Mouse (Mus musculus) MEL (cell line): ENCODE measurements around the gene Nek4. TPM values are rescaled to one million over a fixed set of nuclear protein-coding genes. Genes with fewer than 3 reads are reported as not detected.

ENCODE experiments used
- DNase-seq: peaks from one replicate; pipeline ENCODE4 v3.0.0; 2011; ENCODE audit warnings: low read depth, low spot score
- H3K27ac ChIP-seq: 2 replicates; pipeline ENCODE4 v1.5.1; 2012; ENCODE audit warnings: low read depth, mild to moderate bottlenecking, control low read depth, low read length, moderate library complexity; ENCODE audit not compliant: control insufficient read depth
- H3K27me3 ChIP-seq, 2 experiments: fragments of 150-350 bp in 1 of 2; sonication (generic) in 1 of 2; 2 replicates each; pipeline ENCODE4 v1.6.1; 2012; ENCODE audit warnings: low read length in 2 of 2, mild to moderate bottlenecking in 2 of 2, improper control_type of control experiment in 1 of 2, moderate library complexity in 1 of 2; ENCODE audit not compliant: insufficient read depth in 2 of 2, control insufficient read depth in 1 of 2
- H3K36me3 ChIP-seq, 2 experiments: 2 replicates each; pipeline ENCODE4 v1.6.1; 2012 to 2014; ENCODE audit warnings: low read length in 2 of 2, improper control_type of control experiment in 1 of 2, inconsistent platforms in 1 of 2, mild to moderate bottlenecking in 1 of 2; ENCODE audit not compliant: insufficient read depth in 2 of 2, control insufficient read depth in 1 of 2
- H3K4me1 ChIP-seq, 2 experiments: fragments of 150-350 bp in 1 of 2; sonication (generic) in 1 of 2; 2 replicates each; pipeline ENCODE4 v1.6.1; 2012; ENCODE audit warnings: low read length in 2 of 2, improper control_type of control experiment in 1 of 2, mild to moderate bottlenecking in 1 of 2; ENCODE audit not compliant: insufficient read depth in 2 of 2, control insufficient read depth in 1 of 2
- H3K4me3 ChIP-seq, 2 experiments: fragments of 150-350 bp in 1 of 2; sonication (generic) in 1 of 2; 2 replicates each; pipeline ENCODE4 v1.5.1; 2012; ENCODE audit warnings: low read depth in 2 of 2, low read length in 2 of 2, mild to moderate bottlenecking in 2 of 2, moderate library complexity in 2 of 2, control low read depth in 1 of 2, improper control_type of control experiment in 1 of 2; ENCODE audit not compliant: control insufficient read depth in 1 of 2, insufficient read depth in 1 of 2
- H3K79me2 ChIP-seq: 2 replicates; pipeline ENCODE4 v1.6.1; 2012; ENCODE audit warnings: mild to moderate bottlenecking, low read length, moderate library complexity; ENCODE audit not compliant: control insufficient read depth, poor library complexity, insufficient read depth
- H3K9ac ChIP-seq: 2 replicates; pipeline ENCODE4 v1.6.1; 2012; ENCODE audit warnings: low read depth, mild to moderate bottlenecking, control low read depth, low read length, moderate library complexity; ENCODE audit not compliant: control insufficient read depth, poor library complexity, severe bottlenecking
- H3K9me3 ChIP-seq: fragments of 150-350 bp; sonication (generic); replicated peaks from 2 replicates; pipeline ENCODE4 v1.6.1; 2012; ENCODE audit warnings: mild to moderate bottlenecking, low read length, improper control_type of control experiment, moderate library complexity; ENCODE audit not compliant: insufficient read depth
- BHLHE40 ChIP-seq: IDR thresholded peaks from 2 replicates; pipeline ENCODE4 v1.6.1; 2012; ENCODE audit warnings: low read depth, mild to moderate bottlenecking, inconsistent platforms, low read length, improper control_type of control experiment, borderline replicate concordance
- CHD1 ChIP-seq: IDR thresholded peaks from 2 replicates; pipeline ENCODE4 v1.6.1; 2012; ENCODE audit warnings: low read depth, mild to moderate bottlenecking, inconsistent platforms, low read length, improper control_type of control experiment
- CHD2 ChIP-seq: IDR thresholded peaks from 2 replicates; pipeline ENCODE4 v1.6.1; 2011; ENCODE audit warnings: low read length, improper control_type of control experiment
- CTCF ChIP-seq, 3 experiments: IDR thresholded peaks in 2 of 3; conservative IDR thresholded peaks in 1 of 3; 2 replicates each; pipeline ENCODE4 v1.5.1; 2011 to 2012; ENCODE audit warnings: low read length in 3 of 3, low read depth in 2 of 3, mild to moderate bottlenecking in 2 of 3, improper control_type of control experiment in 1 of 3, inconsistent platforms in 1 of 3, mixed read lengths in 1 of 3, moderate library complexity in 1 of 3; ENCODE audit not compliant: control insufficient read depth in 1 of 3, insufficient read depth in 1 of 3, poor library complexity in 1 of 3, severe bottlenecking in 1 of 3
- E2F4 ChIP-seq: IDR thresholded peaks from 2 replicates; pipeline ENCODE4 v1.6.1; 2011; ENCODE audit warnings: low read depth, low read length, improper control_type of control experiment, borderline replicate concordance
- ELF1 ChIP-seq: IDR thresholded peaks from 2 replicates; pipeline ENCODE4 v1.6.1; 2014; ENCODE audit warnings: low read depth, mild to moderate bottlenecking, inconsistent platforms, low read length, improper control_type of control experiment, moderate library complexity
- EP300 ChIP-seq, 2 experiments: IDR thresholded peaks; 2 replicates each; pipeline ENCODE4 v1.6.1; 2011; ENCODE audit warnings: improper control_type of control experiment in 2 of 2, low read length in 2 of 2, low read depth in 1 of 2, mild to moderate bottlenecking in 1 of 2
- ETS1 ChIP-seq: IDR thresholded peaks from 2 replicates; pipeline ENCODE4 v1.6.1; 2012; ENCODE audit warnings: low read depth, mild to moderate bottlenecking, inconsistent platforms, low read length, improper control_type of control experiment, moderate library complexity
- GATA1 ChIP-seq: IDR thresholded peaks from 2 replicates; pipeline ENCODE4 v1.6.1; 2011; ENCODE audit warnings: low read depth, low read length, improper control_type of control experiment
- HCFC1 ChIP-seq: IDR thresholded peaks from 2 replicates; pipeline ENCODE4 v1.6.1; 2012; ENCODE audit warnings: low read depth, mild to moderate bottlenecking, inconsistent platforms, low read length, improper control_type of control experiment, moderate library complexity
- KAT2A ChIP-seq: conservative IDR thresholded peaks from 2 replicates; pipeline ENCODE4 v1.6.1; 2012; ENCODE audit warnings: low read depth, low read length, improper control_type of control experiment, inconsistent platforms
- MAX ChIP-seq: IDR thresholded peaks from 2 replicates; pipeline ENCODE4 v1.6.1; 2011; ENCODE audit warnings: low read length, improper control_type of control experiment
- MAZ ChIP-seq: IDR thresholded peaks from 2 replicates; pipeline ENCODE4 v1.6.1; 2012; ENCODE audit warnings: low read depth, mild to moderate bottlenecking, inconsistent platforms, low read length, improper control_type of control experiment
- MEF2A ChIP-seq: IDR thresholded peaks from 2 replicates; pipeline ENCODE4 v1.6.1; 2014; ENCODE audit warnings: low read depth, mild to moderate bottlenecking, inconsistent platforms, low read length, improper control_type of control experiment; ENCODE audit not compliant: poor library complexity, insufficient replicate concordance, severe bottlenecking; ENCODE audit errors: extremely low read depth
- MXI1 ChIP-seq: IDR thresholded peaks from 2 replicates; pipeline ENCODE4 v1.6.1; 2011; ENCODE audit warnings: mild to moderate bottlenecking, low read depth, low read length, improper control_type of control experiment
- MYB ChIP-seq: IDR thresholded peaks from 2 replicates; pipeline ENCODE4 v1.6.1; 2011; ENCODE audit warnings: mild to moderate bottlenecking, low read depth, low read length, improper control_type of control experiment
- MYC ChIP-seq: IDR thresholded peaks from 2 replicates; pipeline ENCODE4 v1.6.1; 2011; ENCODE audit warnings: low read depth, mild to moderate bottlenecking, low read length, improper control_type of control experiment, moderate library complexity
- NRF1 ChIP-seq: IDR thresholded peaks from 2 replicates; pipeline ENCODE4 v1.6.1; 2014; ENCODE audit warnings: low read depth, mild to moderate bottlenecking, inconsistent platforms, low read length, improper control_type of control experiment, moderate library complexity; ENCODE audit not compliant: poor library complexity, insufficient read depth, severe bottlenecking
- POLR2A ChIP-seq, 2 experiments: IDR thresholded peaks; 2 replicates each; pipeline ENCODE4 v1.6.1; 2011 to 2012; ENCODE audit warnings: low read length in 2 of 2, mild to moderate bottlenecking in 2 of 2, control low read depth in 1 of 2, improper control_type of control experiment in 1 of 2, low read depth in 1 of 2, moderate library complexity in 1 of 2; ENCODE audit not compliant: control insufficient read depth in 1 of 2, insufficient read depth in 1 of 2, poor library complexity in 1 of 2
- POLR2AphosphoS2 ChIP-seq: IDR thresholded peaks from 2 replicates; pipeline ENCODE4 v1.6.1; 2011; ENCODE audit warnings: low read length, improper control_type of control experiment
- POLR2AphosphoS5 ChIP-seq: IDR thresholded peaks from 2 replicates; pipeline ENCODE4 v1.6.1; 2012; ENCODE audit warnings: low read depth, borderline replicate concordance, mild to moderate bottlenecking, inconsistent platforms, low read length, moderate library complexity, mixed read lengths
- RAD21 ChIP-seq: IDR thresholded peaks from 2 replicates; pipeline ENCODE4 v1.6.1; 2011; ENCODE audit warnings: mild to moderate bottlenecking, low read depth, low read length, improper control_type of control experiment
- RCOR1 ChIP-seq: IDR thresholded peaks from 2 replicates; pipeline ENCODE4 v1.6.1; 2012; ENCODE audit warnings: low read depth, mild to moderate bottlenecking, inconsistent platforms, low read length, improper control_type of control experiment
- SIN3A ChIP-seq: IDR thresholded peaks from 2 replicates; pipeline ENCODE4 v1.6.1; 2012; ENCODE audit warnings: low read length, improper control_type of control experiment, inconsistent platforms
- SMC3 ChIP-seq: IDR thresholded peaks from 2 replicates; pipeline ENCODE4 v1.6.1; 2011; ENCODE audit warnings: low read depth, low read length, improper control_type of control experiment
- TAL1 ChIP-seq: IDR thresholded peaks from 2 replicates; pipeline ENCODE4 v1.6.1; 2012; ENCODE audit warnings: mild to moderate bottlenecking, inconsistent platforms, low read length, moderate library complexity, mixed read lengths
- TBP ChIP-seq: IDR thresholded peaks from 2 replicates; pipeline ENCODE4 v1.8.0; 2011; ENCODE audit warnings: low read depth, low read length, improper control_type of control experiment
- TCF12 ChIP-seq: IDR thresholded peaks from 2 replicates; pipeline ENCODE4 v1.6.1; 2014; ENCODE audit warnings: low read depth, mild to moderate bottlenecking, inconsistent platforms, low read length, improper control_type of control experiment, moderate library complexity
- UBTF ChIP-seq: IDR thresholded peaks from 2 replicates; pipeline ENCODE4 v1.6.1; 2012; ENCODE audit warnings: low read depth, mild to moderate bottlenecking, inconsistent platforms, low read length, improper control_type of control experiment, moderate library complexity, borderline replicate concordance; ENCODE audit not compliant: insufficient read depth
- USF1 ChIP-seq: IDR thresholded peaks from 2 replicates; pipeline ENCODE4 v1.6.1; 2014; ENCODE audit warnings: low read depth, mild to moderate bottlenecking, inconsistent platforms, low read length, improper control_type of control experiment, moderate library complexity
- USF2 ChIP-seq, 2 experiments: IDR thresholded peaks; 2 replicates each; pipeline ENCODE4 v1.6.1; 2011 to 2012; ENCODE audit warnings: improper control_type of control experiment in 2 of 2, low read length in 2 of 2, borderline replicate concordance in 1 of 2, inconsistent platforms in 1 of 2, low read depth in 1 of 2, mild to moderate bottlenecking in 1 of 2; ENCODE audit not compliant: insufficient read depth in 1 of 2
- ZC3H11A ChIP-seq: IDR thresholded peaks from 2 replicates; pipeline ENCODE4 v1.6.1; 2012; ENCODE audit warnings: low read depth, mild to moderate bottlenecking, inconsistent platforms, low read length, improper control_type of control experiment
- ZKSCAN1 ChIP-seq: IDR thresholded peaks from 2 replicates; pipeline ENCODE4 v1.6.1; 2012; ENCODE audit warnings: low read depth, mild to moderate bottlenecking, inconsistent platforms, low read length, improper control_type of control experiment, moderate library complexity
- ZMIZ1 ChIP-seq: IDR thresholded peaks from 2 replicates; pipeline ENCODE4 v1.6.1; 2012; ENCODE audit warnings: low read depth, mild to moderate bottlenecking, inconsistent platforms, low read length, improper control_type of control experiment, moderate library complexity
- ZNF384 ChIP-seq: IDR thresholded peaks from 2 replicates; pipeline ENCODE4 v1.6.1; 2012; ENCODE audit warnings: low read depth, mild to moderate bottlenecking, inconsistent platforms, low read length, improper control_type of control experiment
- polyA plus RNA-seq, 2 experiments: library from polyadenylated mRNA; stranded (reverse) in 1 of 2; unstranded in 1 of 2; fragments of >175 nt in 1 of 2; fragments of >200 nt in 1 of 2; gene quantifications; 2 replicates each; pipeline versions ENCODE4 v1.2.1 to v1.2.4; 2012; ENCODE audit warnings: low replicate concordance in 2 of 2, low read depth in 1 of 2; ENCODE audit not compliant: insufficient read length in 2 of 2, insufficient read depth in 1 of 2, missing spikeins in 1 of 2
- total RNA-seq: library from RNA; depleted of rRNA; stranded (reverse); fragments of 300-350 nt; gene quantifications from 2 replicates; pipeline ENCODE4 v1.2.3, GENCODE M21; 2012; rRNA removed

The Nek4 gene
- total RNA-seq (16.6 and 18.4 TPM in 2 replicates), polyA plus RNA-seq (10 to 100 TPM in 1 of 2 experiments, not detected in 1; 19.3 TPM)

DNA sequence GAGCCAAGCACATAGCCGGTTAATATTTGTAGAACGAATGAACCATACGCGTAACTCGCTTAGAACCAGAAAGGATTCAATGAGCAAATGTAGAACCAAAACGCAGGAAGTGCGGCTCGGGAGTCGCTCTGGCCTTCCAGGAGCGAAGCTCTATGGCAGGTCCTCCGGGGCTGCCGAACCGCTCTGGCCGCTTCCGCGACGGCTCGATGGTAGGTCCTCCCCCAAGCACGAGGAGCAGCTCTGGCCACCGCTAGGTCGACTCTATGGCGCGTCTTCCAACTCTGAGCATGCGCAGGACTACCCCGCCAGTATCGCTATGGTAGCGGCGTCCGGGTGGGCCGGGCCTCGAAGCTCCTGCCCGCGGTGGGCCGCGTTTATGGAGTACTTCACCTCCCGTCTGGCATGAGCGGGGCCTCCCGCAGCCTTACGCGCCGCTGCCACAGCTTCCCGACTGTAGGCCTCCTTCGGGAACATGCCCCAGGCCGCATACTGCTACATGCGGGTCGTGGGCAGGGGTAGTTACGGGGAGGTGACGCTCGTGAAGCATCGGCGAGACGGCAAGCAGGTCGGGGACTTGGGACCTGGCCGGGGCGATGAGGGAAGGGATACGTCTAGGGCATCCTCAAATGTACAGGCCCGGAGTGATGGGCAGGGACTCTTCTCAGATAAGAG lies at the start of gene Nek4:
Gene Nek4, plus strand, starts transcription at position 224 of the 672 bp plus-strand sequence.
- Histone ChIP-seq H3K27ac (peak within 1 kb of the TSS; percentile 86), H3K79me2 (no peaks in the 10 kb centered on the region; the same call in 1 of the 2 replicates)
- TF ChIP-seq POLR2AphosphoS2 (peak; percentile 96), MAX (peak; percentile 93), ETS1 (peak; percentile 61), CHD2 (no peak), SIN3A (peak; percentile 94), KAT2A (peak; percentile 73; the same call in 1 of the 2 replicates), NRF1 (peak; percentile 95), SMC3 (no peak), EP300 (IDR thresholded peaks at IDR 0.05; ENCODE audit: low read depth in 1 of 2, low read length in 2 of 2) (0 out of 4 replicates have a peak, but pooled peaks of 1 of the 2 experiments have one; percentile 13), ZMIZ1 (peak; percentile 93), E2F4 (no peak), ZC3H11A (no peak), MAZ (peak; percentile 72; the same call in 1 of the 2 replicates), TBP (peak; percentile 90), USF2 (IDR thresholded peaks at IDR 0.05; ENCODE audit: borderline replicate concordance in 1 of 2, insufficient read depth in 1 of 2, low read depth in 1 of 2, low read length in 2 of 2) (no peak), POLR2A (IDR thresholded peaks at IDR 0.05; ENCODE audit: control insufficient read depth in 1 of 2, insufficient read depth in 1 of 2, low read depth in 1 of 2, low read length in 2 of 2, poor library complexity in 1 of 2) (peak; percentile 53 to 90; a peak in 3 of 4 replicates), GATA1 (peak; percentile 37), BHLHE40 (no peak), RAD21 (no peak), TAL1 (no peak), TCF12 (peak; percentile 80), MYC (peak; percentile 96), MXI1 (peak; percentile 86), CHD1 (no peak), POLR2AphosphoS5 (no peak), ELF1 (peak; percentile 94), ZKSCAN1 (no peak), ZNF384 (no peak), RCOR1 (no peak), HCFC1 (peak; percentile 95), MYB (no peak), UBTF (no peak), CTCF (IDR thresholded peaks at IDR 0.05 in 2 of 3, conservative IDR thresholded peaks at IDR 0.05 in 1 of 3; ENCODE audit: control insufficient read depth in 1 of 3, insufficient read depth in 1 of 3, low read depth in 2 of 3, low read length in 3 of 3, poor library complexity in 1 of 3, severe bottlenecking in 1 of 3) (0 out of 6 replicates have a peak, but pooled peaks of 1 of the 3 experiments have one; percentile 3), MEF2A (0 out of 2 replicates have a peak, but pooled peaks have one; percentile 5), USF1 (no peak)

More for the DNA sequence above, at the start of gene Nek4:
- no peaks in the 10 kb centered on the region for H3K9me3 ChIP-seq
- H3K9ac ChIP-seq, result peak within 1 kb of the TSS; percentile 81
- 0 out of 4 replicates have a peak, but pooled peaks cover 0 to 2% of the 10 kb centered on the region in 2 experiments for H3K36me3 ChIP-seq
- H3K4me1 ChIP-seq, result peaks cover 0 to 3% of the 10 kb centered on the region in 2 experiments; a peak in 3 of 4 replicates
- peak within 1 kb of the TSS; percentile 75 to 85 for H3K4me3 ChIP-seq
- peak; percentile 98 for DNase-seq
- H3K27me3 ChIP-seq, result no peaks in the 10 kb centered on the region
